Mouse (Mus musculus): Measurements from ENCODE around the gene Il17re. TPM values are rescaled to one million over a fixed set of nuclear protein-coding genes. Genes with fewer than 3 reads are reported as not detected.

Gene Il17re
- polyA plus RNA-seq, 1 experiment from 2014 or later: 0.78 TPM

DNA sequence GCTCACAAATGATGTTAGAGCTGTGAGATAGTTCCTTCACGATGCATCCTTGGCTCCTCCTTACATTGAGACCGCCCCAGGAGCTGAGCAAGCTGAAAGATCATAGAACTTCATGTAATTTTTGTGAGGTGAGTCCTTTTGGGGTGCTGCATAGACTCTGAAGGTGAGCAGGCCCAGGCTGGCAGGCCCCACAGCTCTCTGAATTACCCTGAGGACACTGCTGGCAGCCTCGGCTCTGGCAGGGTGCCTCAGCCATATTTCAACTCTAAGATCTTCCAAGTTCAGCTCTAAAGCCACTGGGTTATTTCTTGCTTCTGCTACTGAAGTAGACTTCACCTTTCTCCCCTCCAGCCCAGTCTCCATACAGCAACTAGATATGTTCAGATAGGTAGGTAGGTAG lies 17.6 kb upstream of the Il17re start:
- no peaks in the 10 kb centered on the region for H3K27me3 ChIP-seq (ENCODE audit: control insufficient read depth, insufficient read depth, low read length)
- H3K9me3 ChIP-seq (ENCODE audit: control insufficient read depth, low read length): no peaks in the 10 kb centered on the region
- no peak overlapping the region for H3K27ac ChIP-seq (ENCODE audit: low read depth, low read length)
- 89% methylated on average over 3 of the region's 3 CpGs for WGBS
- no peak overlapping the region for H3K4me3 ChIP-seq (ENCODE audit: low read depth, low read length)
- no peaks in the 10 kb centered on the region for H3K36me3 ChIP-seq (ENCODE audit: control insufficient read depth, insufficient read depth, low read length)
- ATAC-seq (ENCODE audit: insufficient read depth, low FRiP score, low TSS enrichment) (no peak), DNase-seq (ENCODE audit: low spot score) (no peak)
- peaks cover 5% of the 10 kb centered on the region; the same call in 1 of the 2 replicates for H3K4me1 ChIP-seq (ENCODE audit: control insufficient read depth, insufficient read depth, low read length)
- no peak overlapping the region for H3K4me2 ChIP-seq (ENCODE audit: low read depth)
- no peak overlapping the region for H3K9ac ChIP-seq (ENCODE audit: low read length)

DNA sequence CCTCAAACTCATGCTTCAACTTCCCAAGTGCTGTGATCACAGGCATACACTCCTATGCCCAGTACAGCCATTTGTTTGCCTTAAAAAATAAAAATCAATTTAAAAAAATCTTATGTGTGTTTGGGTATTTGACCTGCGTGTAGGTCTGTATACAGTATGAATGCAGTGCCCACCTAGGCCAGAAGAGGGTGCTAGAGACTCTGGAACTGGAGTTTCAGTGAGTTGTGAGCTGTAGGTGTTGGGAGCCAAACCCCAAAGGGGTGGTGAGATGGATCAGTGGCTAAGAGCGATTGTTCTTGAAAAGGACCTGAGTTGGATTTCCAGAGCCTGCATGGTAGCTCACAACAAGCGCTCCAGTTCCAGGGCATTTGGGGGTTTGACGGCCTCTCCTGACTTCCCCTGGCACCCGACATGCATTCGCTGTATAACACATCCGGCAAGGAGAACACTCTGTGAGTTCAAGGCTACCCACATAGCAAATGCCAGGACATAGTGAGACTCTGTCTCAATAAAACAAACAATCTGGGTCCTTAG lies 17.1 kb upstream of the Il17re start:
- Histone ChIP-seq H3K9ac (ENCODE audit: low read length) (no peak overlapping the region), H3K36me3 (ENCODE audit: control insufficient read depth, insufficient read depth, low read length) (no peaks in the 10 kb centered on the region), H3K4me2 (ENCODE audit: low read depth) (no peak overlapping the region), H3K4me3 (ENCODE audit: low read depth, low read length) (no peak overlapping the region), H3K4me1 (ENCODE audit: control insufficient read depth, insufficient read depth, low read length) (peaks cover 5% of the 10 kb centered on the region; the same call in 1 of the 2 replicates), H3K9me3 (ENCODE audit: control insufficient read depth, low read length) (no peaks in the 10 kb centered on the region), H3K27ac (ENCODE audit: low read depth, low read length) (no peak overlapping the region), H3K27me3 (ENCODE audit: control insufficient read depth, insufficient read depth, low read length) (no peaks in the 10 kb centered on the region)
- ATAC-seq (ENCODE audit: insufficient read depth, low FRiP score, low TSS enrichment) (no peak), DNase-seq (ENCODE audit: low spot score) (peak; percentile 80)
- 56% methylated on average over 7 of the region's 7 CpGs for WGBS

DNA sequence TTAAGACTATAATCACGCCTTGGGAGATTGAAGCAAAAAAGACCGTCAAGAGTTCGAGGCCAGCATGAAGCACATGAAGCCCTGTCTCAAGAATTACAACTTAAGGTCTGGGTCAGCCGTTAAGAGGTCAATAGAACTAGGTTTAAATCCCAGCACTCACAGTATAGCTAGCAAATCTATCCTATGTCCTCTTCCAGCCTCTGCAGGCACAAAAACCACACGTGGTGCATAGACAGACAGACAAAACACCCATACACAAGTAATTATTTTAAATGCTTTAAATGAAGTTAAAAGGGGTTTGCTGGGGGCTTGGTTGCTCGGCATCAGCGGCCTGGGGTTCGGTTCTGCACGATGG lies 16.2 kb upstream of the Il17re start:
- DNase-seq (ENCODE audit: low spot score): no peak
- Histone ChIP-seq H3K27ac (ENCODE audit: low read depth, low read length) (no peak overlapping the region), H3K27me3 (ENCODE audit: control insufficient read depth, insufficient read depth, low read length) (no peaks in the 10 kb centered on the region), H3K9me3 (ENCODE audit: control insufficient read depth, low read length) (no peaks in the 10 kb centered on the region), H3K4me3 (ENCODE audit: low read depth, low read length) (peak overlapping the region; percentile 81), H3K4me1 (ENCODE audit: control insufficient read depth, insufficient read depth, low read length) (peaks cover 5% of the 10 kb centered on the region; the same call in 1 of the 2 replicates), H3K4me2 (ENCODE audit: low read depth) (peak overlapping the region; percentile 50), H3K36me3 (ENCODE audit: control insufficient read depth, insufficient read depth, low read length) (peaks cover 2% of the 10 kb centered on the region), H3K9ac (ENCODE audit: low read length) (peak overlapping the region; percentile 84)
- WGBS: 43% methylated on average over 9 of the region's 9 CpGs
- ATAC-seq (ENCODE audit: insufficient read depth, low FRiP score, low TSS enrichment): peak; percentile 32; the same call in 1 of the 2 replicates

DNA sequence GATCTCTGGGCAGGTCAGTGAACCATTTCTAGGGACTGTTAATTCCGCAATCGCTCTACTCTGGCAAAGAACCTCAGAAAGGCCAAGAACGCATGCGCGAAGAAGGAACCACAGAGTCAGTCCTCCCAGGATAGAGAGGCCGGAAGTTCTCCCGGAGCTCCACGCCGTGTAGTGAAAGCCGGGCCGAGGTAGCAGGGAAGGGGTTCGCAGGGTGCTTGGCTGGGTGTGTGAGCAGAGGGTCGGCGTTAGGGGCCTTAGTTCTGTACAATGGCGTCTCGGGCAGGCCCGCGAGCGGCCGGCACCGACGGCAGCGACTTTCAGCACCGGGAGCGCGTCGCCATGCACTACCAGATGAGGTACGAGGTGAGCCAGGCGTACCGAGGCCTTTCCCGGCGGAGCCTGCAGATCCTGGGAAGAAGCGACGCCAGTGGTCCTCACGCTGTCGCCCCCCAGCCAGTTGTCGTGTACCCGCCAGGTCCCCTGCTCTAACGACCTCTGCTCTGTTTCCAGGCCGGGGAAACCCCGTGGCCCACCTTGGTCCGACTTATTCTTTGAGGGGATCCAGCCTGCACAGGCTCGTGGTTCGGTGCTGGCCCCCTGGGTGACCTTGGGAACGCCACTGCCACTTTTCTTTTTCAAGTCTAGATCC lies 15.7 kb upstream of the Il17re start, which contains the start of gene Jagn1:
Gene Jagn1 (plus strand): TSS at position 128 of the 649 bp plus-strand sequence.
- H3K27ac ChIP-seq (ENCODE audit: low read depth, low read length): peak within 1 kb of the TSS; percentile 39; the same call in 1 of the 2 replicates
- peaks cover 7% of the 10 kb centered on the region for H3K36me3 ChIP-seq (ENCODE audit: control insufficient read depth, insufficient read depth, low read length)
- no peaks in the 10 kb centered on the region for H3K9me3 ChIP-seq (ENCODE audit: control insufficient read depth, low read length)
- peaks cover 5% of the 10 kb centered on the region; the same call in 1 of the 2 replicates for H3K4me1 ChIP-seq (ENCODE audit: control insufficient read depth, insufficient read depth, low read length)
- peak; percentile 95 for DNase-seq (ENCODE audit: low spot score)
- H3K9ac ChIP-seq (ENCODE audit: low read length): peak within 1 kb of the TSS; percentile 84
- no peaks in the 10 kb centered on the region for H3K27me3 ChIP-seq (ENCODE audit: control insufficient read depth, insufficient read depth, low read length)
- H3K4me2 ChIP-seq (ENCODE audit: low read depth): peak within 1 kb of the TSS; percentile 81
- peak; percentile 92 for ATAC-seq (ENCODE audit: insufficient read depth, low FRiP score, low TSS enrichment)
- peak within 1 kb of the TSS; percentile 81 for H3K4me3 ChIP-seq (ENCODE audit: low read depth, low read length)
- WGBS: 1% methylated on average over 45 of the region's 45 CpGs

DNA sequence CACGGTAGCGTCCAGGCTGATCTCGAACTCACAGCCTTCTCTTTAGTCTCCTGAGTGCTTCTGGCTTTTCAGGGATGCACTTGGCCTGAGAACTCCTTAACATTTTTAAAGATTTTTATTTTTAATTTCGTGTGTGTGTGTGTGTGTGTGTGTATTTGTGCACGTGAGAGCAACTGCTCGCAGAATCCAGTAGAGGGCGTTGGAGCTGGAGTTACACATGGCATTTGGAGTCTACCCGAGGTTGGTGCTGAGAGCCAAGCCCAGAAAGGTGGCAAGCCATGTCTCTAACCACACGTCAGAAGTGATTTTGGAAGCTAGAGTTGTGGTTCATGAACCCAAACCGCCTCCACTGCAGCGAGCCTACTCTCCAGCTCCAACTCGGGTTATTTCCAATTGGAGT lies 15.2 kb upstream of the Il17re start:
- H3K4me3 ChIP-seq (ENCODE audit: low read depth, low read length): peak overlapping the region; percentile 81
- H3K27me3 ChIP-seq (ENCODE audit: control insufficient read depth, insufficient read depth, low read length): no peaks in the 10 kb centered on the region
- peaks cover 5% of the 10 kb centered on the region; the same call in 1 of the 2 replicates for H3K4me1 ChIP-seq (ENCODE audit: control insufficient read depth, insufficient read depth, low read length)
- H3K9ac ChIP-seq (ENCODE audit: low read length): peak overlapping the region; percentile 84
- DNase-seq (ENCODE audit: low spot score) (no peak), ATAC-seq (ENCODE audit: insufficient read depth, low FRiP score, low TSS enrichment) (no peak)
- peaks cover 10% of the 10 kb centered on the region for H3K36me3 ChIP-seq (ENCODE audit: control insufficient read depth, insufficient read depth, low read length)
- H3K9me3 ChIP-seq (ENCODE audit: control insufficient read depth, low read length): no peaks in the 10 kb centered on the region
- WGBS: 49% methylated on average over 12 of the region's 12 CpGs
- H3K4me2 ChIP-seq (ENCODE audit: low read depth): peak overlapping the region; percentile 81
- no peak overlapping the region for H3K27ac ChIP-seq (ENCODE audit: low read depth, low read length)

DNA sequence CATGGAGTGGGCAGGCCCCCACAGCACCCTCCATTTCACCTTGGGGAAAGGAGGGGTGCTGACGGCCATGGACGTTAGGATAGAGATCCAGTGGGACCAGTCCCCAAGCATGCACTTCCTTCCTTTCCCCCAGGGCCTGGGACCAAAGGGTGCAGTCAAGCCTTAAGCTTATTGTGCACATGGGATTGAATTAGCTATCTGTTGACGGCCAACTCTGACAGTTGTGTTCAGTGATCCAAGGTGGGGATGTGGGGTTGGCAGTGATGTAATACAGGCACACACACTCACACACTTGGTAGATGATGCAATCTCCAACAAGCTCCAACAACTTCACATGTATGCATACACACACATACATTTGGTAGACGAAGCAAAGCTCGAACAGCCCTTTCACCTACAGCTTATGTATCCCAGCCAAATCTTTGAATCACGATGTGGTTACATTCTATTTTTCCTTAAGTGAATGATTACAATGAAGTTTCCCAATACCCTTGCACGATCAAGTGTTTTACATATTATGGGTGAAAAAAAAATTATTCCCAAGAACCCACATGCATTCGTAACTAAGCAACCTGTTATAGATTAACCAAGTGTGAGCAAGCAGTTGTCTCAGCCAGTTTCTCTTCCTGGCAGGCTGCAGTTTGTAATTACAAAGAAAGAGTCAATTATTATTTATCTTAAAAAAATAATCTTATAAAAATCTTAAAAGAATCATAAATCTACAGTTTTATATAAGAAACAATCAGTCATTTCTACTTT lies 13.9 kb upstream of the Il17re start:
- Histone ChIP-seq H3K4me3 (ENCODE audit: low read depth, low read length) (no peak overlapping the region), H3K9ac (ENCODE audit: low read length) (no peak overlapping the region), H3K27ac (ENCODE audit: low read depth, low read length) (no peak overlapping the region), H3K9me3 (ENCODE audit: control insufficient read depth, low read length) (no peaks in the 10 kb centered on the region), H3K4me1 (ENCODE audit: control insufficient read depth, insufficient read depth, low read length) (peaks cover 5% of the 10 kb centered on the region; the same call in 1 of the 2 replicates), H3K36me3 (ENCODE audit: control insufficient read depth, insufficient read depth, low read length) (peaks cover 13% of the 10 kb centered on the region), H3K4me2 (ENCODE audit: low read depth) (no peak overlapping the region), H3K27me3 (ENCODE audit: control insufficient read depth, insufficient read depth, low read length) (no peaks in the 10 kb centered on the region)
- 92% methylated on average over 7 of the region's 8 CpGs for WGBS
- DNase-seq (ENCODE audit: low spot score): no peak
- ATAC-seq (ENCODE audit: insufficient read depth, low FRiP score, low TSS enrichment): no peak

DNA sequence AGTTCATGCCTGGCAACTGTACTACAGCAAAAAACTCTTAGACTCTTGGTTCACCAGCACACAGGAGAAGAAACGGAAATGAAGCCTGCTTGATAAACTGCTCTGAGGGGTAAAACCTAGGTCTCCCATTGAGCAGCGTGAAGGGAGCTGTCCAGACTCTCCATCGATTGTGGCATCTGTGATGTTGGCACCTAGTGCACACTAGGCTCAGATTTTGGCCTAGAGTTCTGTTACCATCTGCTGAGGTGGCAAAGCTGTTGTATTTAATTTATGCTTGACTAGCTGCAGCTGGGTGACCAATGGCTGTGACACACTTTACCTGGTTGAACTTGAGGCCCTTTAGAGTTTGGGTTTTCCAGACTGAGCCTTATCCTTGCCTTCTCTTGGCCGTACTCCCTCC lies 10.6 kb upstream of the Il17re start:
- WGBS: 93% methylated on average over 4 of the region's 4 CpGs
- Histone ChIP-seq H3K27ac (ENCODE audit: low read depth, low read length) (no peak overlapping the region), H3K4me1 (ENCODE audit: control insufficient read depth, insufficient read depth, low read length) (peaks cover 5% of the 10 kb centered on the region; the same call in 1 of the 2 replicates), H3K9ac (ENCODE audit: low read length) (no peak overlapping the region), H3K4me2 (ENCODE audit: low read depth) (no peak overlapping the region), H3K36me3 (ENCODE audit: control insufficient read depth, insufficient read depth, low read length) (peaks cover 13% of the 10 kb centered on the region), H3K9me3 (ENCODE audit: control insufficient read depth, low read length) (no peaks in the 10 kb centered on the region), H3K27me3 (ENCODE audit: control insufficient read depth, insufficient read depth, low read length) (no peaks in the 10 kb centered on the region), H3K4me3 (ENCODE audit: low read depth, low read length) (no peak overlapping the region)
- DNase-seq (ENCODE audit: low spot score): no peak
- ATAC-seq (ENCODE audit: insufficient read depth, low FRiP score, low TSS enrichment): no peak

DNA sequence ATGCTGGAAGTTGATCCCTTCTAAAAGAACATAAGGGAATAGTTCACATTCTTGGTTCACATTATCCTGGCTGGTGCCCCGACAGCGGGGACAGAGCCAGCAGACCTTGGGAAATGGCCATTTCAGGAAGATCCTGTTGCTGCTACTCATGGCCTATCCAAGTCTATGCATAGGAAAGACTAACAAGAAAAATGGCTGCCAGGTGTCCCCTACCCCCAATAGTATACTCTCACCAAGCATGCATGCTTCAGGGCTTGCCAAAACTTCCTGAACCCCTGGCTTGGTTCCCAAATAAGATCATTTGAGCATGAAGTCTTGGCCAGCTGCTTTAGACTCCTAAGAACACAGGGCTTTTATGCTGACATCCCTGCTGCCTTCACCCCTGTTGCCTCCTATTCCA lies 6.4 kb upstream of the Il17re start:
- H3K4me1 ChIP-seq (ENCODE audit: control insufficient read depth, insufficient read depth, low read length): no peaks in the 10 kb centered on the region
- no peak for DNase-seq (ENCODE audit: low spot score)
- ATAC-seq (ENCODE audit: insufficient read depth, low FRiP score, low TSS enrichment): no peak

More for the DNA sequence above, 6.4 kb upstream of the Il17re start:
- 88% methylated on average over 2 of the region's 2 CpGs for WGBS
- Histone ChIP-seq H3K9me3 (ENCODE audit: control insufficient read depth, low read length) (no peaks in the 10 kb centered on the region), H3K27ac (ENCODE audit: low read depth, low read length) (no peak overlapping the region), H3K27me3 (ENCODE audit: control insufficient read depth, insufficient read depth, low read length) (no peaks in the 10 kb centered on the region), H3K4me2 (ENCODE audit: low read depth) (no peak overlapping the region), H3K9ac (ENCODE audit: low read length) (no peak overlapping the region), H3K36me3 (ENCODE audit: control insufficient read depth, insufficient read depth, low read length) (peaks cover 13% of the 10 kb centered on the region), H3K4me3 (ENCODE audit: low read depth, low read length) (no peak overlapping the region)
